Mouse (Mus musculus) bone marrow macrophage, adult 2 months (primary cell): ENCODE results near the gene Chrna5.

ENCODE experiments used
- CTCF ChIP-seq: IDR thresholded peaks from 2 replicates; pipeline ENCODE4 v1.5.1; 2012; ENCODE audit warnings: low read depth, mild to moderate bottlenecking, low read length, moderate library complexity
- POLR2A ChIP-seq: IDR thresholded peaks from 2 replicates; pipeline ENCODE4 v1.6.1; 2012; ENCODE audit warnings: mild to moderate bottlenecking, low read depth, low read length, borderline replicate concordance

DNA sequence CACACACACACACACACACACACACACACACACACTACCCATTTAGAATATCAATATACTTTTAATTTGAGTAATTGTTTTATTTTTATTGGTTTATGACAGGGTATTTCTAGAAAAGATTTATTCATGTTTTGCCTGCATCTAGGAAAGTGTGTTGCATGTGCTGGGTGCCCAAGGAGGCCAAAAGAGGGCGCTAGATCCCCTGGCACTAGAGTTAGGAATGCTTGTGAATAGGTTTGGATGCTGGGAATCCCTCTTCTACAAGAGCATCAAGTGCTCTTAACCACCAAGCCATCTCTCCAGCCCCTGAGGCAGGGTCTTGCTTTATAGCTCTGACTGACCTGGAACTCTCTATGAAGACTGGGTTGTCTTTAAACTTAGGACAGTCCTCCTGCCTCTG lies 48.9 kb upstream of the Chrna5 start:
- TF ChIP-seq CTCF (no peak), POLR2A (no peak)
